Mouse (Mus musculus) urinary bladder, adult 2 months (tissue): Measurements from ENCODE around the gene Arl6ip5. TPM values are rescaled to one million over a fixed set of nuclear protein-coding genes. Genes with fewer than 3 reads are reported as not detected.

Experiments
- DNase-seq: peaks from one replicate; pipeline ENCODE4 v3.0.0; 2022; ENCODE audit warnings: low spot score
- polyA plus RNA-seq: library from polyadenylated mRNA; depleted of rRNA; stranded (reverse); fragments of >200 nt; gene quantifications from 2 replicates; pipeline ENCODE4 v1.2.3, GENCODE M21; 2012; rRNA removed

Gene Arl6ip5
- polyA plus RNA-seq = 159 and 162 TPM in 2 replicates

- DNase-seq = peak; percentile 69
These were observed at the start of gene Arl6ip5 for GRCm38 (mm10) chr6:97210191-97210961. Gene Arl6ip5, plus strand, starts transcription at chr6:97210689.

- DNase-seq = no peak
These were observed 34.8 kb upstream of the Arl6ip5 start for GRCm38 (mm10) chr6:97175716-97176115.

DNA sequence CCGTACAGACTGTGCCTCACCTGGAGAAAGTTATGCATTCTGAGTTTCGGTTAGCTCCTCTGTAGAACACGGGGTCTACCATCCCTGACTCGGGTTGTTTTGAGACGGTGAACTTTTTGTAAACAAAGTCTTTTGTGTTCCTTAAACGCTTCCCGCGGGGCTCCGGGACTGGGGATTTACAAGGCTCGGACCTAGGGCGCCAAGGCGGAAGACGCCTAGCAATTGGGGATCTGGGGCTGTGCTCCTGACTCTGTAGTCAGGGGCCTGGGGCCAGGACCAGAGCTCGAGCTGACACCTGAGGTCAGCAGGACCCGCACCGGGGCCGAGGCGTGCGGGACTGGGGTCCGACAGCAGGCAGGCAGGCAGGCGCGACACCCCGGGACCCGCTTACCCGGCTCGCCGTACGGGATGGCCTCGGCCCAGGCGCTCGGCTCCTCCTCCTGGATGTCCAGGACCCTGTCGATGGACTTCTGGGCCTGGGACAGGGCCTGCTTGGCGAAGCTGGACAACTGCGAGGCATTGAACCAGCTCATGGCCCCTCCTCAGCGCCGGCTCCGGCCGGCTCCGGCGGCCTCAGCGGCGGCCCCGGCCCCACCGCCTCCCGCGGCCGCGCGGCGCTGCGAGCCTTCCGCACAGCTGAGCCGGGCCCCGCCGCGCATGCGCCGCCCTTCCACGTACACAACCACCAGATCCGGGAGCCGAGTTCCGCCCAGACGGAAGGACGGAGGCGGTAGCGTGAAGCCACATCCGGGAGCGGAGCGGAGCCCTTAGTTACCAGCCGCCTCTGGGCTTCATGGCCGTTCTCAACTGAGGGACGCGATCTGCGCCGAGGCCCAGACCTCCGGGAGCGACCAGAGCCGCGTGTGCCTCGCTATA is 31.8 kb upstream of the Arl6ip5 start, which contains the start of gene Tmf1:
TSS of gene Tmf1 (minus strand) at position 632 of the 876 bp plus-strand sequence.
- DNase-seq = peak; percentile 93

GRCm38 (mm10) chr6:97179367-97179828 is 31.1 kb upstream of the Arl6ip5 start:
- DNase-seq = no peak

DNA sequence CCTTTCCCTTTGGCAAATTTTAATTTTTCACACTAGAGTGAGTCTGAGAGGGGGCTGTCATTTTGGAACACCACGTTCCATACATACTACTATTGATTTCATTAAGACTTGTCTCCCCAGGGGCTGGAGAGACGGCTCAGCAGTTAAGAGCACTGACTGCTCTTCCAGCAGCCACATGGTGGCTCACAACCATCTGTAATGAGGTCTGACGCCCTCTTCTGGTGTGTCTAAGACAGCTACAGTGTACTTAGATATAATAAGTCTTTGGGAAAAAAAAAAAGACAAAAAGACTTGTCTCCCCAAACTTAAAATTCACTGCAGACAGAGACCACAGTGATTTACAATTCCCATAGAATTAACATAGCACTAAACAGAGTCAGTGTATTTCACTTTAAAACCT is 10.1 kb upstream of the Arl6ip5 start:
- DNase-seq = no peak

DNA sequence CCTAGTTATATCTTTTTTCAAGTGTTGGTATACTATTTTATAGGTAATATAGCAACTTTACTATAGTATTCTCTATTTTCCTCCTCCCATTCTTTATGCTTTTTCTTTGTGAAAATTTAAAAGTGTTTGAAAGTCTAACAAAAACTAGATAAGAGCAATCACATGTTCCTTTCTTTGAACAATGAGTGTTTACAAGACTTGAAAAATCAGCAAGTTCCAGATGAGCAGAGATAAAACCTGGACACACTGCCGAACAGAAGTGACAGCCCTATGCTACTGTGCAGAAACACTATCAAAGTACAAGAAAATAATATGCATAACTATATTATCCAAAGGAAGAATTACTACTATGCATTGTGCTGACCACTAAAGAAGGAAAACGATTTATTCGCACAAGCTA is 8.0 kb upstream of the Arl6ip5 start:
- no peak for DNase-seq

DNA sequence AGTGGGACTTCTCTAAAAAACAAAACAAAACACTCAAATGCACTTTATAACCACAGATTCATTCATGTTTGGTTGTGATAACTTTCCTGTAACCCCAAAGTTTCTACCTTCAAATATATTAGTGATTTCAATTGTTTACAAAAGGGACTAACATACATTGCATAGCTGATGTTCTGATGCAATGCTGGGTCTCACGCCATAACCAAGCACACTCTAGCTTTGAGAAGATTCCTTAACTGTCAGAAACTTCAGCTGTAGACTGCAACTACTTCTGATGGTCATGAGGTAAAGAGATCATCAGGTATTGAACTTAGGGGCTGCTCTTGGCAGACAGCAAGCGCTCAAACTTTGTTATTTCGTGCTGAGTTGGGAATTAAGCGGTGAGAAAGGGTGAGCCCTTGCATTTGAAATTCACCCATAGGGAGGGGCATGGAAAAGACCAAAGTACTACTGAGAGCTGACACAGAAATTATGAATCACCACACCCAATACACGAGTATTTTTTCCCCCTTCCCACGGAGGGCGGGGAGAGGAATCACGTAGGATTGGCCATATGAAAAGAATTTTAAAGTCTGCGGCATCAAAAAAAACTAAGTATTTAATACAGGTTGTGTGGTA is 6.1 kb upstream of the Arl6ip5 start:
- DNase-seq = no peak

DNA sequence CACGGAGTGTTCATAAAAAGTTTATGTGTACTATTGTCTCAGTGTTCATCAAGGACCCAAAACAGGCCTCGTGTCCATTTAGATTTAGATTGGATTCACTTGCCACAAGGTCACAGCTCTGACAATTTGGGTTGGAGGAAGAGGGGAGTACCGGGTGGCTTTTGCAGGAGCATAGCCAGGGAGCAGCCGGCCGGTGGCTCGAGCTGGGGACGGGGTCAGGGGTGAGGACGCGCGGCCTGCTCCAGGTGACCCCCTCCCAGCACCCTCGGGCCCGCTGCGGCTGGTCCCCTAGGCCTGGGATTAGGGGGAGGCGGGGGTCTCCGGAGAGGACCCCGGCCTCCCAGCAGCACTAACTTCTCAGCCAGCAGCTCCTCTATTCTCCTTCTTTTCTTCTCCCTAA is 5.5 kb upstream of the Arl6ip5 start:
- DNase-seq = peak; percentile 46

DNA sequence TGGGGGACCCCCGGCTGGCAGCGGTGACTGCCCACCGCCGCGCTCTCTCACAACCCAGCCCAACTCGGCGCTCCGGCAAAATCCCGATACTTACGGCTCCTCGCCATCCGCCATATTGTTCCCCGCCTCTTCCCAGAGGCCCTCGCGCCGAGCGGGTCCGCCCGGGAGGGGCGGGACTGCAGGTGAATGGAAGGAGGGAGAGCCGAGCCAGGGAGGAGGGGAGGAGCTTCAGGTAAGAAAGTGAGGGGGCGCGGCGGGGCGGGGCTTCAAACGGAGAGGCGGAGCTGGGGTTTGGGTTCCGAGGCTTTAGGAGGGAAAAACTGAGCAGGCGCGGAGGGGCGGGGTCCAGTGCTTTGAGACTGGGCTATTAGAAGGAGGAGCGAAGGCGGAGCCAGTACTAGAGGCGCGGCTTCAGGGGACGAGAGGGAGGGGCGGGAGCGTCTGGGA is 5.0 kb upstream of the Arl6ip5 start, which contains the start of gene Uba3:
TSS of gene Uba3 (minus strand) at position 209 of the 447 bp plus-strand sequence.
- DNase-seq = peak; percentile 91

- no peak for DNase-seq
These were observed 3.4 kb upstream of the Arl6ip5 start for GRCm38 (mm10) chr6:97207085-97207484.

DNA sequence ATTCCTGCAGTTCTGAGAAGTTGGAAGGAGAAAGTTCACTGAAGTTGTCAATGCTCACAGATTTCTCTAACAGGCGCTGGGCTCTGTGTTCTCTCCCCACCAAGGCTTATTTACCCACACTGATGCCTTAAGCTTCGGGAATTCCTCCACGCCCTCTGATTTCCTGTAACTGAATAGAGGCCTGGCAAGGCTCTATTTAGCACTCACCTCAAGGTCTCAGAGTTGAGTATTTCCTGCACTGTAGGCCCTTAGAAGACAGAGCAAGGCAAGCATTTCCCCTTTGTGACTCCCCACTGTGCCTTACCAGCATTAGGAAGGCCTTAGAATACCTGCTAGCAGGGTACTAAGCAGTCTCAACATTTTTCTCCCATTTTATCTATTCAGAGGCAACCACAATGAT is 2.1 kb upstream of the Arl6ip5 start:
- no peak for DNase-seq

GRCm38 (mm10) chr6:97209201-97209600 is 1.3 kb upstream of the Arl6ip5 start:
- DNase-seq = no peak

DNA sequence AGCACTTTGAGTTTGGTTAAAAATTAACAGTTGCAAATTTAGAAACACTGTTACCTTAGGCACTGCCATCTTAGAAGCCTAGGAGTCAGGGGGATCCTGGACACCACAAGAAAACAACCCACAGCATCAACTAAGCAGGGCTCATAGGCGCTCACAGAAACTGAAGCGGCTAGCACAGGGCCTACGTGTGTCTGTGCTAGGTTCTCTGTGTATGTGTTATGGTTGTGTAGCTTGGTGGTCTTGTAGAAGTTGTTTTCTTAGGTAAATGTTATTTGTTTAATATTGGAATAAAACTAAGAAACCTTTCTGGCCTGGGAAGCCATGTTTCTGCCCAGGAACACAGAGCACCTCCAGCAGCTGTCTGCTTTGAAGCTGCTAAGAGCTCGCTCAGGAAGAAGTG is 738 bp upstream of the Arl6ip5 start:
- no peak for DNase-seq

- DNase-seq = no peak
These were observed 593 bp downstream of the Arl6ip5 start for GRCm38 (mm10) chr6:97210962-97211601.

- peak; percentile 48 for DNase-seq
These were observed 1.5 kb downstream of the Arl6ip5 start for GRCm38 (mm10) chr6:97211981-97212380.

DNA sequence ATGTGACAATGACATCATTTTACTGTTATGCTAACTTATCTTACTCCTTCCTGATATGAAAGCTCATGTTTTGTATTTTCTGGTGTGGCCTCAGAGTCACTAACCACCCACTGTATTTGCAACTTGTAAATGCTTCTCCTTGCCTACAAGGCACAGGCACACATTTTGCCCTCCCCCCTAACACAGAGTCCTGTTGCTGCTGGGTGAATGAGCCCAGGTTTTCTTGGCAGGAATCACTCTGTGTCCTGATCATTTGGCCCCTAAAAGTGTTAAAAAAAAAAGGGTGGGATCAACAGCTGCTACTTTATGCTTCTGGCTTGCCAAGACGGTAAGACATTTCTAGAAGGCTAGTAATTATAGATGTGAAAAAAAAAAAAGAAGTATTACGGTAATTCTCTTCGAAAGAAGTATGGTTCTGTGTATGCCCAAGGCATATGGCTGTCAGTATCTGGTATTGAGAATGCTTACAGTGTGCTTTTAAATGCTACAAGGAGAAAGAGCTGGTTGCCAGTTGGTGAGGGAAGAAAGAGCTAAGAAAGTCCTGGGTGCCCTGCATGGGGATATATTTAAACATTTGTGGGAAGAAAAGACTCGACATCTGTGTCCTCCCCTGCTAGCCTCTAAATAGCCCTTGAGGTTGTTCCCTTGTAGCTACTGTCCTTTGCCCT is 5.8 kb downstream of the Arl6ip5 start:
- no peak for DNase-seq

DNA sequence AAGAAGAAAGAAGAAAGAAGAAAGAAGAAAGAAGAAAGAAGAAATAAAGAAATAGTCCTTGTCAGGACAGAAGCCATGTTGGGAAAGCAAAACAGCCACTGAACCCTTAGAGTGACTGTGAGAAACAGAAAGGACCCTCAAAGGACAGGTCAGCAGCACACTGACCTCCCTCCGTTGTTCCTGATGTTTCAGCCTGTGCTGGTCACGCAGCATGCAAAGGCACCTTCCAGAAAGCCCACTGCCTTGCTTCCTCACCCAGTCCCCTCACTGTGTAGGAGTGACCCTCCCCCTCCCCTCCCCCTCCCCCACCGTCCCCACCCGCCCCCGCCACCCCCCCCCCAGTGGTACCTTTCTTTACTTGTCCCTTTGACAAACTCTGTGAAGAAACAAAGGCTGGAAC is 10.2 kb downstream of the Arl6ip5 start:
- no peak for DNase-seq

- DNase-seq = no peak
These were observed 10.9 kb downstream of the Arl6ip5 start for GRCm38 (mm10) chr6:97221205-97222025.

GRCm38 (mm10) chr6:97222321-97222720 is 11.8 kb downstream of the Arl6ip5 start:
- DNase-seq = no peak

DNA sequence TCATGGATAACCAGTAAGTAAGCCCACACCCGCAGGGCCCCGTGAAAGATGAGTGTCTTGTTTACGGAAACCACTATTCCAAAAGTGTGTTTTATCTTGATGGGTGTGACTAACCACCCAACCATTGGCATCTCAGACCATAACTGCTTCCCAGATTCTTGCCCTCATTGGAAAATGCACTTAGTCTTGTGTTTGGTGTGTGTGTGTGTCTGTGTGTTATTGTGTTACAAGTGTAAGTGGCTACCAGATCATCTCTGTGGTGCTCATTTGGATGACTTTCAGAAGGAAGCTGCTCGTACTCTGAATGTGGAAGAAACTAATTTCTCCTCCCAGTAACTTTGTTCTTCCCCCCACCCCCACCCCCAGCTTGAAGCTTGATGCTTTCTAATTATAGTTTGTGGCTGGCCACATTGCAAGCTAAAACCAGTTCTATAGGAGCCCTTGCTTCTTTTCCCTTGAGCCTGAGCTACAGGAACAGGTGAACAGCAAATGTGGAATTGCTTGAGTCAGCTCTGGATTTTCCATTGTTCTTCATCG is 12.5 kb downstream of the Arl6ip5 start:
- no peak for DNase-seq
